Mouse (Mus musculus): ENCODE measurements around the gene 1700066M21Rik. TPM values are rescaled to one million over a fixed set of nuclear protein-coding genes. Genes with fewer than 3 reads are reported as not detected.

1700066M21Rik gene
- polyA plus RNA-seq, 1 experiment: 2.7 TPM

DNA sequence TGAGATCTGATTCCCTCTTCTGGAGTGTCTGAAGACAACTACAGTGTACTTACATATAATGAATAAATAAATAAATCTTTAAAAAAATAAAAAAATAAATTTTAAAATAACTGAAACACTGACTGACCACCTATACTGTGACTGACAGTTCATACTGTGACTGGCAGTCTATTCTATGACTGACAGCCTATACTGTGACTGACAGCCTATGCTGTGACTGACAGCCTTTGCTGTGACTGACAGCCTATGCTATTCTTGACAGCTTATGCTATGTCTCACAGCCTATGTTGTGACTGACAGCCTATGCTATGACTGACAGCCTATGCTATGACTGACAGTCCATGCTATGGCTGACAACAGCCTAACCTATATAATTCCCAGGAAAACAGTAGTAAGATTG lies 29.9 kb upstream of the 1700066M21Rik start:
- Histone ChIP-seq H3K4me3 (replicated peaks) (peak overlapping the region; percentile 7), H3K36me3 (replicated peaks; ENCODE audit: low read length) (no peaks in the 10 kb centered on the region), H3K9me3 (no peaks in the 10 kb centered on the region), H3K27me3 (replicated peaks) (peaks cover 2% of the 10 kb centered on the region), H3K4me1 (peaks cover 6% of the 10 kb centered on the region)
- TF ChIP-seq GATA1 (IDR thresholded peaks at IDR 0.05; ENCODE audit: borderline replicate concordance, low read length): no peak
- no peak for TF ChIP-seq FLI1 (IDR thresholded peaks at IDR 0.05; ENCODE audit: low read length)

DNA sequence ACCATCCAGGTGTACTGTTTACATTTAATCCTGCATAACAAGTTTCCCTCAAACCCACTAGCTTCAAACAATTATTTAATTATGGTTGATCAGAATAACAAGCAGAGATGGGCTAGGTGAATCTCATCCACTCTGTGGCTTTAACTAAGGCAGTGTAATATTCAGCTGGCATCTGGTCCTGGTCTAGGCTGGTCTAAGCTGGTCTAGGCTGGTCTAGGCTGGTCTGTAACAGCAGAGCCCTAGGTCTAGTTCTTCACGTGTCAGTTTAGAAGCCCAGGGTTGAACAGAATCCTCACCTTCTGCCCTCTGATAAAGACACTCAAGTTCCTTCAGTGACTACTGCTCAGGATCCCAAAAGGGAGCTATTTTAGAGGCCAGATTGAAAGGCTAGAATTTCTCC lies 25.5 kb upstream of the 1700066M21Rik start:
- H3K4me1 ChIP-seq: no peaks in the 10 kb centered on the region
- H3K27me3 ChIP-seq (replicated peaks): no peaks in the 10 kb centered on the region
- no peaks in the 10 kb centered on the region for H3K9me3 ChIP-seq
- H3K4me3 ChIP-seq (replicated peaks): no peak overlapping the region
- TF ChIP-seq GATA1 (IDR thresholded peaks at IDR 0.05; ENCODE audit: borderline replicate concordance, low read length) (no peak), FLI1 (IDR thresholded peaks at IDR 0.05; ENCODE audit: low read length) (no peak)
- H3K36me3 ChIP-seq (replicated peaks; ENCODE audit: low read length): no peaks in the 10 kb centered on the region

DNA sequence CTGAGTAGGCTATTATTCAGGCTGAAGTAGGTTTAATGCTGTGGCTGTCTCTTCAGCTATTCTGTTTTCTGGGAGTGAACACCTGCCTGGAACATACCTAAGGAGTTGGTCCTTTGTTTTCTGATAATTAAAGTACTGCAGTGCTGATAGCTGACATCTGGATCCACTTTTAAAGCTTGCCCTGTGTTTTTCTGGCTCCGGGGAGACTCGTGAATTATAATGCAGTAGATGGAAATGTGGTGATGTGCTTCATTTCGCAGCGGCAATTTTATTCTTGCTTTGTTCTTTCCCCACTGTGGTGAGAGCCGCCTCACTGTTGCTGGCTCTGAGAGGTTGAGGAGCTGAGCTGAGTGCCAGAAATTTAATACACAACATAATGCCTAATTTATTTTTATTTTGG lies 18.9 kb upstream of the 1700066M21Rik start:
- Histone ChIP-seq H3K9me3 (no peaks in the 10 kb centered on the region), H3K4me1 (no peaks in the 10 kb centered on the region), H3K27me3 (replicated peaks) (no peaks in the 10 kb centered on the region), H3K4me3 (replicated peaks) (no peak overlapping the region), H3K36me3 (replicated peaks; ENCODE audit: low read length) (no peaks in the 10 kb centered on the region)
- TF ChIP-seq GATA1 (IDR thresholded peaks at IDR 0.05; ENCODE audit: borderline replicate concordance, low read length): no peak
- no peak for TF ChIP-seq FLI1 (IDR thresholded peaks at IDR 0.05; ENCODE audit: low read length)

DNA sequence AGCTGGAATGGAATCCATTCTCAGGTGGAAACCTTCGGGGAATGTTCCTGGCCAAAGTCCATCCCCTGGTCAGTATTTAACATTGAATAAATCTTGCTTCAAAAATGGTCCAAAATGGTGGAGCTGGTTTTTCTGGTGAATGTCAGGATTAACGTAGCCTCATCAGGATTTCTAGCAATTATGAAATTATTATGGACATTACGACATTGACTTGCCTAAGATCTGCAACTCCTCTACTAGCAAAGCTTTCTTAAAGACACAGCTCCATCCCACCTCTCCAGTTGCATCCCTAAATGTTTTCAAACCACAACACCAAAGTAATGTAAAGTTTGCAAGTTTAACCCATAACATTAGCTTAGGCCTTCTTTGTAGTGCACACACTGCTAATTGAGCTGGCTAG lies 10.0 kb upstream of the 1700066M21Rik start:
- no peaks in the 10 kb centered on the region for H3K9me3 ChIP-seq
- no peaks in the 10 kb centered on the region for H3K27me3 ChIP-seq (replicated peaks)
- H3K36me3 ChIP-seq (replicated peaks; ENCODE audit: low read length): no peaks in the 10 kb centered on the region
- H3K4me3 ChIP-seq (replicated peaks): no peak overlapping the region
- TF ChIP-seq GATA1 (IDR thresholded peaks at IDR 0.05; ENCODE audit: borderline replicate concordance, low read length) (no peak), FLI1 (IDR thresholded peaks at IDR 0.05; ENCODE audit: low read length) (no peak)
- no peaks in the 10 kb centered on the region for H3K4me1 ChIP-seq

DNA sequence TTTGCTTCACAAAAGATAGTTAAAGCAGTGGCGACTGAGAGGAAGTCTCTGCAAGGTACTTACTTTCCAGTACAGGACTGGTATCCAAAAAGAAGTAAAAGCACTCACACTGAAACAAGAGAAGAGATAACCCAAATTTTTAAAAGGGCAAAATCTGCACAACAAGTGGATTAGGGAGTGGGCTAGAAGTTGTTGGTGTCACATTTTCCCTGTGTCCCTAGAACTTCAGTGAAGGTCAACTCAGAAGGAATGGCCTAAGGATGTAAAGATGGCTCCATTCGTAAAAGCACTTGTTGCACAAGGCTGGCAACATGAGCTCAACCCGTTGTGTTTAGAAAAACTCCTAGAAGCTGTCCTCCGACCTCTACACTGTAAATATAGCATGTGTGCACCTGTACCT lies 8.3 kb upstream of the 1700066M21Rik start:
- Histone ChIP-seq H3K9me3 (peaks cover 2% of the 10 kb centered on the region; the same call in 1 of the 2 replicates), H3K4me3 (replicated peaks) (no peak overlapping the region), H3K4me1 (no peaks in the 10 kb centered on the region), H3K36me3 (replicated peaks; ENCODE audit: low read length) (peaks cover 4% of the 10 kb centered on the region), H3K27me3 (replicated peaks) (no peaks in the 10 kb centered on the region)
- no peak for TF ChIP-seq GATA1 (IDR thresholded peaks at IDR 0.05; ENCODE audit: borderline replicate concordance, low read length)
- no peak for TF ChIP-seq FLI1 (IDR thresholded peaks at IDR 0.05; ENCODE audit: low read length)

DNA sequence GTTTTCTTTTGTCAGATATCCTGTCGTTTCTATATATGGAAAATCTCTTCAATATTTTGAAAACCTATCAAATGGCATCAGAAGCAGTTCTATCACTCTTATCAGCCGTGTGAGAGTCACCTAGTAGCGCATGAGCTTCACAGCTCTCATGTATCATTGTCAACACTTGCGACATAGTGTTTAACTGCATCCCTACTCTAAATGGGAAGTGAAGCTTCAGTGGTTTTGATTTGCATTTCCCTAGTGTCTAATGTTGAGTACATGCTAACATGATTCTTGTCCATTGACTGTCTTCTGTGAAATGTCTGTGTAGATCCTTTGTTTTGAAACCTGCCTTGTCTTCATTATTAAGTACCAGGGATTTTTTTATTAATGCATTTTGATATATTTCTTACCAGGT lies 7.0 kb upstream of the 1700066M21Rik start:
- no peaks in the 10 kb centered on the region for H3K4me1 ChIP-seq
- H3K36me3 ChIP-seq (replicated peaks; ENCODE audit: low read length): peaks cover 7% of the 10 kb centered on the region
- TF ChIP-seq GATA1 (IDR thresholded peaks at IDR 0.05; ENCODE audit: borderline replicate concordance, low read length) (no peak), FLI1 (IDR thresholded peaks at IDR 0.05; ENCODE audit: low read length) (no peak)
- H3K9me3 ChIP-seq: peaks cover 3% of the 10 kb centered on the region; the same call in 1 of the 2 replicates
- H3K4me3 ChIP-seq (replicated peaks): no peak overlapping the region
- H3K27me3 ChIP-seq (replicated peaks): no peaks in the 10 kb centered on the region

DNA sequence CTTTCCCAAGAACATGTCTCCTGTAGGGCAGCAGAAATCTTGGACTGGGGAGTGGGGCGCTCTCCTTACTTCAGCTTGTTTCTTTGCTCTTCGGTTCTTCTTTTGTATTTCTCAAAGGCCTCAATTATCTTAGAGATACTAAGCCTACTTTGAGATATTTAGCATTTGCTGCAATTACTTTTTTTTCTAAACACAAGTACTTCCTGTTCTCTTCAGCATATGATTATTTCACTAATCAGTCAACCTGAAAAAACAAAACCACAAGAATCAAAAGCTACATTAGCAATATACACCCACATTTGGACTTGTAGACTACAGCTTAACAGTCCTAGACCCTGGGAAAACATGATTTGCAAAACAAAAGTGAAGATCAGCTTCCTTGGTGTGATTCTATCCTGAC lies 2.1 kb upstream of the 1700066M21Rik start:
- Histone ChIP-seq H3K36me3 (replicated peaks; ENCODE audit: low read length) (peaks cover 14% of the 10 kb centered on the region), H3K4me1 (peaks cover 24% of the 10 kb centered on the region), H3K27me3 (replicated peaks) (no peaks in the 10 kb centered on the region), H3K4me3 (replicated peaks) (no peak overlapping the region), H3K9me3 (peaks cover 3% of the 10 kb centered on the region; the same call in 1 of the 2 replicates)
- TF ChIP-seq GATA1 (IDR thresholded peaks at IDR 0.05; ENCODE audit: borderline replicate concordance, low read length) (no peak), FLI1 (IDR thresholded peaks at IDR 0.05; ENCODE audit: low read length) (no peak)

DNA sequence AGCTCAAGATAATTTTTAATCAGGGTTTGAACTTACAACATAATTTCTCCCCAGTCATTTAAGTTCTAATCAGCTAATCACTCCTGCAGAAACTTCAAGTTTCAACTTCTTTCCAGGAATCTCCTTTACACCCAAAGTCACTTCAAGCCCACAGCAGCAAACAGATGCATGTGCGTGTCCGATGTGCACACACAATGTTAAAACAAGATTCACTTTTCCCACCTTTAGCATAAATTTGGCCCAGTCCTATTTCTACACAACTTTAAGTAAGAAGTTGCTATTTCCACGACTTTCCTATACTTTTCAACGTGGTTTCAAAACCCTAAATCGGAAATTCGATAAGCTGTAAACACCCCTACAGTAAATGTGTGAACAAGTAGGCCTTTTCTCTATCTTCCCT lies 614 bp upstream of the 1700066M21Rik start:
- Histone ChIP-seq H3K4me3 (replicated peaks) (peak overlapping the region; percentile 92), H3K27me3 (replicated peaks) (no peaks in the 10 kb centered on the region), H3K9me3 (peaks cover 3% of the 10 kb centered on the region; the same call in 1 of the 2 replicates), H3K4me1 (peaks cover 24% of the 10 kb centered on the region), H3K36me3 (replicated peaks; ENCODE audit: low read length) (peaks cover 17% of the 10 kb centered on the region)
- TF ChIP-seq GATA1 (IDR thresholded peaks at IDR 0.05; ENCODE audit: borderline replicate concordance, low read length): no peak
- TF ChIP-seq FLI1 (IDR thresholded peaks at IDR 0.05; ENCODE audit: low read length): no peak

DNA sequence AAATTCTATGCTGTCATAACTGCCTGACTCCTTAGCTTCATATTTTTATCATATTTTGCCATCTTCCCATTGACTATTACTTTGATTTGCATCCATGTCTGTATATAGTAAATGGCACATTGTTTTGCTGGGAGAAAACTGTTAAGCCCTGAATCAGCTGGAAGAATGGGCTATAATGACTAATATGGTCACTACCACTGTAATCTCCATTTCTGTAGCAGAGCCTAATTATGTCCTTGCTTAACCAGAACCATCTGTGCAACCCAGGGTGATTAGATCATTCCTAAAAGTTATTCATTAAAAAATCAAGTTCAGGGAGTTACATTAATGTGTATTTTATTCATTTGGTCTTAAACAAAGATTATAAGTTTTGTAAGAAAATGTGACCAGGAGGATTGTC lies 9.1 kb downstream of the 1700066M21Rik start:
- Histone ChIP-seq H3K4me1 (peaks cover 13% of the 10 kb centered on the region), H3K36me3 (replicated peaks; ENCODE audit: low read length) (peaks cover 53% of the 10 kb centered on the region), H3K27me3 (replicated peaks) (no peaks in the 10 kb centered on the region), H3K9me3 (no peaks in the 10 kb centered on the region), H3K4me3 (replicated peaks) (no peak overlapping the region)
- no peak for TF ChIP-seq FLI1 (IDR thresholded peaks at IDR 0.05; ENCODE audit: low read length)
- no peak for TF ChIP-seq GATA1 (IDR thresholded peaks at IDR 0.05; ENCODE audit: borderline replicate concordance, low read length)

DNA sequence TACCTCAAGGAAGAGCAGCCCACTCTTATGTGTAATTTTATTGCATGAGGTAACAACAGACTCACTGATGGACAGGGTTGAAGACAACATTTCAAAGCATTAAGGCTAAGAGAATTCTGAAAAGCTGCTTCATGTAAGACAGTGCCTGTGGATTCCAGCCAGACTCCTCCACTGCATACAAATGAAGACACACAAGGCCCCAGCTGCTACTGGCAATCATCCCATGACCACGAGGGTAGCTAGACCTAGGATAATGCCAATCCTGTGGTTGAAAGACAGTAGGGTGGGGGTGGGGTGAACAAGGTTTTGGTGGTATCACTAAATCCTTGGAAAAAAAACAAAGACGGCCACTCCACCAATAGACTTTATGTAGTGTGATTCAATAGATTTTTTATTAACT lies 10.5 kb downstream of the 1700066M21Rik start:
- TF ChIP-seq FLI1 (IDR thresholded peaks at IDR 0.05; ENCODE audit: low read length): no peak
- no peak for TF ChIP-seq GATA1 (IDR thresholded peaks at IDR 0.05; ENCODE audit: borderline replicate concordance, low read length)
- H3K9me3 ChIP-seq: no peaks in the 10 kb centered on the region
- H3K4me1 ChIP-seq: peaks cover 13% of the 10 kb centered on the region
- no peak overlapping the region for H3K4me3 ChIP-seq (replicated peaks)
- peaks cover 67% of the 10 kb centered on the region for H3K36me3 ChIP-seq (replicated peaks; ENCODE audit: low read length)
- H3K27me3 ChIP-seq (replicated peaks): no peaks in the 10 kb centered on the region
